Mouse (Mus musculus): ENCODE data around the gene Macrod1.

GRCm38 (mm10) chr19:7084734-7085133 lies 28.1 kb downstream of the Macrod1 start:
- no peak for TF ChIP-seq CTCF (IDR thresholded peaks at IDR 0.05)
- TF ChIP-seq EP300 (IDR thresholded peaks at IDR 0.05): no peak

Data from lung, postnatal 0 days (tissue).